Mouse (Mus musculus) neural tube, embryonic 13.5 days (tissue): ENCODE results near the gene Abi1. TPM values are rescaled to one million over a fixed set of nuclear protein-coding genes. Genes with fewer than 3 reads are reported as not detected.
"Not testable (repeated sequence)": the region's sequence is repeated elsewhere in the genome, so short reads cannot be mapped to it uniquely, and the experiment has no call there.

Source experiments
- ATAC-seq: fragments of 200-750 bp; cut with Nextera tagmentation; 2 replicates; pipeline ENCODE4 v1.8.0; 2017; ENCODE audit warnings: low read depth, mild to moderate bottlenecking, moderate TSS enrichment, moderate library complexity
- H3K27ac ChIP-seq: fragments of 300-500 bp; sonication (generic); replicated peaks from 2 replicates; pipeline ENCODE4 v1.5.1; 2015; ENCODE audit warnings: moderate library complexity, mild to moderate bottlenecking, inconsistent platforms
- H3K27me3 ChIP-seq: fragments of 300-500 bp; sonication (generic); 2 replicates; pipeline ENCODE4 v1.6.1; 2015; ENCODE audit warnings: mild to moderate bottlenecking, inconsistent platforms
- H3K36me3 ChIP-seq: fragments of 300-500 bp; sonication (generic); 2 replicates; pipeline ENCODE4 v1.6.1; 2015; ENCODE audit warnings: mild to moderate bottlenecking, inconsistent platforms
- H3K4me1 ChIP-seq: fragments of 300-500 bp; sonication (generic); replicated peaks from 2 replicates; pipeline ENCODE4 v1.6.1; 2015; ENCODE audit warnings: inconsistent platforms
- H3K4me2 ChIP-seq: fragments of 300-500 bp; sonication (generic); 2 replicates; pipeline ENCODE4 v1.6.1; 2015; ENCODE audit warnings: inconsistent platforms, mild to moderate bottlenecking, moderate library complexity
- H3K4me3 ChIP-seq: fragments of 300-500 bp; sonication (generic); 2 replicates; pipeline ENCODE4 v1.5.1; 2015; ENCODE audit warnings: mild to moderate bottlenecking, inconsistent platforms
- H3K9ac ChIP-seq: fragments of 300-500 bp; sonication (generic); 2 replicates; pipeline ENCODE4 v1.6.1; 2015; ENCODE audit warnings: moderate library complexity, mild to moderate bottlenecking, inconsistent platforms
- H3K9me3 ChIP-seq: fragments of 300-500 bp; sonication (generic); 2 replicates; pipeline ENCODE4 v1.6.1; 2016; ENCODE audit warnings: inconsistent platforms
- WGBS: fragments of 180-500 bp; shearing (Covaris S2); methylation state at CpG from one replicate; pipeline ENCODE4 v1.1.7; 2015; 5-methylcytosine and 5-hydroxymethylcytosine counted together
- polyA plus RNA-seq: library from polyadenylated mRNA; unstranded; fragments of >200 nt; fragmentation: Nextera tagmentation; extraction: Ambion mirVana; gene quantifications from 2 replicates; pipeline ENCODE4 v1.2.1, GENCODE M21; 2015

Abi1 gene
- polyA plus RNA-seq, 1 experiment from 2014 or later, result 53.8 TPM

DNA sequence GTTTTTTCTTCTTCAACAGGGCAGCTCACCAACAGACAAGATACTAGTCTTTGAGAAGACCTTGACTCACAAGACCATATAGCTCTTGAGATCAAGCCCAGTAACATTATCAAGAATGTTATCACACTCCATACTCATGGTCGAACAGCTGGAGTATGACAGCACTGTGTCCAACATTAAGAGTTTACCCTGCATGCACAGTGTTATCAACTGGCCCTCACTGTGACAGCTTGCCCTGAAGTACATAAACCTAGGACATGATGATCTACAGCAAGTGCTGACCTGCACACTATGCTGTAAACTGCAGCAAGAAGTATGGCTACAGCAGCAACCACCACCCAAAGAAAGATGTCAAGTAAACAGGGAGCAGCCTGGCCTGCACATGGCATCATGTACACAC, 13.7 kb downstream of the Abi1 start:
- ATAC-seq, result no peak
- H3K27ac ChIP-seq, result no peak overlapping the region
- no peak overlapping the region for H3K9ac ChIP-seq
- H3K4me2 ChIP-seq, result no peak overlapping the region
- H3K4me1 ChIP-seq, result 0 out of 2 replicates have a peak, but pooled peaks cover 7% of the 10 kb centered on the region
- WGBS, result 97% methylated on average over 1 of the region's 1 CpGs
- no peaks in the 10 kb centered on the region for H3K36me3 ChIP-seq
- H3K4me3 ChIP-seq, result no peak overlapping the region
- no peaks in the 10 kb centered on the region for H3K27me3 ChIP-seq
- 0 out of 2 replicates have a peak, but pooled peaks cover 4% of the 10 kb centered on the region for H3K9me3 ChIP-seq

DNA sequence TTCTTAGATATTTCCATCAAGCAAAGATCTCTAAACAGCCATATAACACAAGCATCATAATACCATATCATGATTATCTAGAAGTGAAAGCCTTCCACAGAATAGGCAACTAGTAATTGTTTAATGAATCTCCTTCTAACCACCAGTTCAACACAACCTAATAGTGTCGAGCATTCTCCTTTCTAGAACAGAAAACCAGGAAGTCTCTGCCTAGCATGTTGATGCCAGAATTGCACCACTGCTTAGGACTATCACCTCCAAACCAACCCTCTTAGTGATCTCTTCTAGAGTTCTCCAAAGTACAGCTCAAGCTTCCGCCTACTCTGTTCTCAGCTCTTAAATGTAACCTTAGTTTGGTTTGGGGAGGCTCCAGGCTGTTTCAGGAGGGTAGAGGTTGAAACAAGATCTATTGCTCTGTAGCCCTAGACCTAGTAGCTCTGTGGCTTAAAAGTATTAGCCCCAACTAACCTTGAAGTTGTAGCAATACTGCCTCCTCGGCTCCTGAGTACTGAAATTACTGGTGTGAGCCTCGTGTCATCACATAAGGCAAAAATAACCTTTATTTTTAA, 16.2 kb downstream of the Abi1 start:
- H3K27me3 ChIP-seq, result no peaks in the 10 kb centered on the region
- H3K27ac ChIP-seq, result no peak overlapping the region
- H3K4me1 ChIP-seq, result 0 out of 2 replicates have a peak, but pooled peaks cover 7% of the 10 kb centered on the region
- no peak for ATAC-seq
- no peak overlapping the region for H3K4me3 ChIP-seq
- H3K36me3 ChIP-seq, result no peaks in the 10 kb centered on the region
- H3K9me3 ChIP-seq, result no peaks in the 10 kb centered on the region
- no peak overlapping the region for H3K4me2 ChIP-seq
- no peak overlapping the region for H3K9ac ChIP-seq
- 92% methylated on average over 4 of the region's 4 CpGs for WGBS

DNA sequence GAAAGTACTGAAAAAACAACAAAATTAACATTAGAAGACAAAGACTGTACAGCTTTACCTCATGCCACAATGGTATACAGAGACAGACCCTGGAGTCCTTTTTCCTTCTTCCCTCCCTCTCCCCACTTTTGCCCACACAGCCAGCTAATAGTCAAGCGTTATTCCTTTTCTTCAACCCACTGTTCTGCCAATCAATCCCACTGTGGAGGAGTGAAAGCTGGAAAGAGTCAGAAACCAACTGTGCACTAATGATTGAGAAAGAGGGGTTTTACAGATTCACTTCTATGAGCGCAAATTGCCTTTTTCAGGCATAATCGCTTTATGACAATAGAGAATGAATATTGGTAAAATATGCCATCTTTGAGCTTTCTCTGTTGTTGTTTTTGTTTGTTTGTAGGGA, 17.0 kb downstream of the Abi1 start:
- no peak overlapping the region for H3K9ac ChIP-seq
- no peaks in the 10 kb centered on the region for H3K9me3 ChIP-seq
- H3K27ac ChIP-seq, result no peak overlapping the region
- no peak overlapping the region for H3K4me2 ChIP-seq
- 0 out of 2 replicates have a peak, but pooled peaks cover 7% of the 10 kb centered on the region for H3K4me1 ChIP-seq
- H3K36me3 ChIP-seq, result no peaks in the 10 kb centered on the region
- ATAC-seq, result no peak
- H3K27me3 ChIP-seq, result no peaks in the 10 kb centered on the region
- no peak overlapping the region for H3K4me3 ChIP-seq
- 91% methylated on average over 3 of the region's 3 CpGs for WGBS

DNA sequence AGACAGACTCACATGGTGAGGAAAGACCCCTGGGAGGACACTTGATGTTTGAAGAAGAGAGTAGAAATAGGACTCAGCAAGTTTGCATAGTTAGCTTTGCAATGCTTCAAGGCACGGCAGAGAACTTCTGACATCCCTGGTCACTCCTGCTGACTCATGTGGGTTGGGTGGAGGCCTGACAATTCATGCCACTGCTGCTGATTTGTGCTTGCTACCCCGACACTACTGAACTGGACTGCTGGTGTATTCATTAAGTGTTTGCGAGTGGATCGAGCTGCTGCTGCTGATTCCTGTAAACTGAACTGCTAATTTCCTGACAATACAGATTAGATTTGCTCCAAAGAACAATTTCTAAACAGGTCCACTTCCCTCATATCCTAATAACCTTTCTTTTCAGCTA, 18.3 kb downstream of the Abi1 start:
- 0 out of 2 replicates have a peak, but pooled peaks cover 7% of the 10 kb centered on the region for H3K4me1 ChIP-seq
- no peak overlapping the region for H3K9ac ChIP-seq
- no peaks in the 10 kb centered on the region for H3K27me3 ChIP-seq
- 50% methylated on average over 4 of the region's 4 CpGs for WGBS
- no peak overlapping the region for H3K27ac ChIP-seq
- no peak overlapping the region for H3K4me2 ChIP-seq
- H3K36me3 ChIP-seq, result no peaks in the 10 kb centered on the region
- no peak overlapping the region for H3K4me3 ChIP-seq
- H3K9me3 ChIP-seq, result no peaks in the 10 kb centered on the region
- ATAC-seq, result no peak

GRCm38 (mm10) chr2:23021320-23021719, 18.7 kb downstream of the Abi1 start:
- H3K9me3 ChIP-seq, result no peaks in the 10 kb centered on the region
- ATAC-seq, result no peak
- H3K4me3 ChIP-seq, result no peak overlapping the region
- H3K27me3 ChIP-seq, result no peaks in the 10 kb centered on the region
- H3K4me2 ChIP-seq, result no peak overlapping the region
- H3K27ac ChIP-seq, result no peak overlapping the region
- H3K4me1 ChIP-seq, result 0 out of 2 replicates have a peak, but pooled peaks cover 7% of the 10 kb centered on the region
- H3K36me3 ChIP-seq, result no peaks in the 10 kb centered on the region
- H3K9ac ChIP-seq, result no peak overlapping the region
- 92% methylated on average over 4 of the region's 4 CpGs for WGBS

- Histone ChIP-seq H3K4me3 (no peak overlapping the region), H3K9ac (no peak overlapping the region), H3K9me3 (no peaks in the 10 kb centered on the region), H3K27me3 (no peaks in the 10 kb centered on the region), H3K4me2 (no peak overlapping the region), H3K27ac (no peak overlapping the region), H3K4me1 (peaks cover 20% of the 10 kb centered on the region; the same call in 1 of the 2 replicates), H3K36me3 (no peaks in the 10 kb centered on the region)
- WGBS, result 97% methylated on average over 2 of the region's 2 CpGs
- ATAC-seq, result no peak
Observed at GRCm38 (mm10) chr2:23019170-23019569, 20.9 kb downstream of the Abi1 start.

GRCm38 (mm10) chr2:23016121-23016520, 23.9 kb downstream of the Abi1 start:
- ATAC-seq, result 0 out of 2 replicates have a peak, but pooled peaks have one; percentile 15
- H3K4me2 ChIP-seq, result no peak overlapping the region
- no peaks in the 10 kb centered on the region for H3K9me3 ChIP-seq
- H3K27me3 ChIP-seq, result no peaks in the 10 kb centered on the region
- H3K9ac ChIP-seq, result no peak overlapping the region
- H3K36me3 ChIP-seq, result no peaks in the 10 kb centered on the region
- H3K4me1 ChIP-seq, result peaks cover 13% of the 10 kb centered on the region; the same call in 1 of the 2 replicates
- no peak overlapping the region for H3K4me3 ChIP-seq
- WGBS, result 83% methylated on average over 3 of the region's 3 CpGs
- no peak overlapping the region for H3K27ac ChIP-seq

DNA sequence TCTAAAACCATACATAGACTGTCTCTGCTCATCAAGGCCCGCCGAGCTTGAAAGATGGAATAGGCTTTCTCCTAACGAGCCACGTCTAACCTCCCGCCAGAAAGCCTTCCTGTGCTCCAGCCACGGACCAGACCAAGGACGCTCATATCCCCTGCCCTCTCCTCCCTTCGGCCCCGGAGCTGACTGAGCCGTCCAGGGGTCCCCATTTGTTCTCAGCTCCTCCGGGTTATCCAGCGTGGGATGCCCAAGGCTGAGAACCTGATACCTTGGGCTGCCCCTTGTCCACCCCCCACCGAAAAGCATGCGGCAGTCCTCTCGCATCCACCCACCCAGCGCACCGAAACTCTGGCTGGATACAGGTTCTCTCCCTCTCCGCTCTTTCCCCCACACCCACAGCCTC, 24.7 kb downstream of the Abi1 start:
- WGBS, result 55% methylated on average over 18 of the region's 18 CpGs
- Histone ChIP-seq H3K27ac (no peak overlapping the region), H3K27me3 (no peaks in the 10 kb centered on the region), H3K9me3 (no peaks in the 10 kb centered on the region), H3K4me3 (no peak overlapping the region), H3K36me3 (no peaks in the 10 kb centered on the region), H3K4me2 (no peak overlapping the region), H3K4me1 (peaks cover 13% of the 10 kb centered on the region; the same call in 1 of the 2 replicates), H3K9ac (no peak overlapping the region)
- no peak for ATAC-seq

DNA sequence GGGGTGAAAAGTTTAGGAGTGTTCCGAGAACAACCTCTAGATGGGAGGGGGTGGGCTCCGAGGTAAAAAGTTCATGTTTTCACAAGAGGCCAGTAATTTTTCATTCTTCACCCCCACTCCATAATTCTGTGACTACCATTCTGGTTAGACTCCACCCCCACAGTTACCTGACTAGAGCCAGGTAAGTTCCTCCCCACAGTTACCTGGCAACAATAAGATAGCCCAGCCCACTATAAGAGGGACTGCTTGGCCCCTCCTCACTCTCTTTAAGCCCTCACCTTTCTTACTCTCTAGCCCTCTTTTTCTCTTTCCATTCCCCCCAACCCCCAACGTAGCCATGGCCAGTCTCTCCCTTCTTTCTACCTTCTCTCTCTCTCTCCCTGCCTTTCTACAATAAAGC, 25.1 kb downstream of the Abi1 start:
- H3K4me3 ChIP-seq, H3K27me3 ChIP-seq, H3K9me3 ChIP-seq, H3K4me2 ChIP-seq, H3K27ac ChIP-seq, H3K9ac ChIP-seq, H3K36me3 ChIP-seq: not testable (repeated sequence)
- H3K4me1 ChIP-seq, result peaks cover 13% of the 10 kb centered on the region; the same call in 1 of the 2 replicates
- WGBS, result 74% methylated on average over 2 of the region's 3 CpGs
- peak; percentile 40; the same call in 1 of the 2 replicates for ATAC-seq

GRCm38 (mm10) chr2:23008256-23008655, 31.8 kb downstream of the Abi1 start:
- 95% methylated on average over 1 of the region's 1 CpGs for WGBS
- no peaks in the 10 kb centered on the region for H3K27me3 ChIP-seq
- no peak overlapping the region for H3K27ac ChIP-seq
- H3K4me2 ChIP-seq, result no peak overlapping the region
- H3K4me3 ChIP-seq, result no peak overlapping the region
- ATAC-seq, result no peak
- no peak overlapping the region for H3K9ac ChIP-seq
- no peaks in the 10 kb centered on the region for H3K4me1 ChIP-seq
- peaks cover 13% of the 10 kb centered on the region for H3K36me3 ChIP-seq
- no peaks in the 10 kb centered on the region for H3K9me3 ChIP-seq

DNA sequence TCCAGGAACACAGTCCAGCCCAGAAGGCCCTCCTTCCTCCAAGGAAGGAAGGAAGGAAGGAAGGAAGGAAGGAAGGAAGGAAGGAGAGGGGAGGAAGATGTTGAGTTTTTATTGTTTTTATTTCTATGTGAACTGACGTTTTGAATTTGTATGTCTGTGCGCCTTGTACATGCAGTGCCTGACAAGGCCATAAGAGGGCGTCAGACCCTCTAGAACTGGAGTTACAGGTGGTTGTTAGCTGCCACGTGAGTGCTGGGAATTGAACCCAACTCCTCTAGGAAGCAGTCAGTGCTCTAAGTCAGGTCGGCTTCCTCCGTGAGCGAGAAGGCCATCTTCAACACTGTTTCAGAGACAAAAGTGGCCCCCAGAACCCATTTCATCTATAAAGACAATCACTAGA, 32.5 kb downstream of the Abi1 start:
- H3K27ac ChIP-seq, result no peak overlapping the region
- WGBS, result 90% methylated on average over 7 of the region's 7 CpGs
- no peaks in the 10 kb centered on the region for H3K27me3 ChIP-seq
- H3K4me3 ChIP-seq, result no peak overlapping the region
- ATAC-seq, result no peak
- H3K36me3 ChIP-seq, result peaks cover 13% of the 10 kb centered on the region
- 0 out of 2 replicates have a peak, but pooled peaks cover 3% of the 10 kb centered on the region for H3K4me1 ChIP-seq
- H3K4me2 ChIP-seq, result no peak overlapping the region
- H3K9me3 ChIP-seq, result no peaks in the 10 kb centered on the region
- no peak overlapping the region for H3K9ac ChIP-seq

DNA sequence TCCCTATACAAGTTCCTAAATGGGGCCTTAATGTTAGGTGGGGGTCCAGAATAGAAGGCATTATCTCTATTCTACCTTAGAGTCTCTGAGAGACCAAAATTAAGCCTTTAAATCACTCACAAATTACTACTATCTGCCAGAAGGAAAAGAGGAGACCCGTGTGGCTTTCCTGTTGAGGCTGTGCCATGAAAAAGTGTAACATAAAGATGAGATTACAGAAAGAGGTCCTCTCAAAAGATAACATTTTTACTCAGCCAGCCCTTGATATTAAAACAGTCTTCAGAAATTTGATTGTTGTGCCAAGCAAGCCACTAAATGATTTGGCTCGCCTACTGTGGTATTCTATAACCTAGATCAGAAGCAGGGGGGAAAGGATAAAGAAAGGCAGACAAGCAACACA, 32.9 kb downstream of the Abi1 start:
- no peak overlapping the region for H3K27ac ChIP-seq
- H3K4me3 ChIP-seq, result no peak overlapping the region
- H3K27me3 ChIP-seq, result no peaks in the 10 kb centered on the region
- 83% methylated on average over 2 of the region's 2 CpGs for WGBS
- H3K9me3 ChIP-seq, result no peaks in the 10 kb centered on the region
- H3K36me3 ChIP-seq, result peaks cover 13% of the 10 kb centered on the region
- ATAC-seq, result no peak
- 0 out of 2 replicates have a peak, but pooled peaks cover 3% of the 10 kb centered on the region for H3K4me1 ChIP-seq
- H3K9ac ChIP-seq, result no peak overlapping the region
- no peak overlapping the region for H3K4me2 ChIP-seq

- no peak overlapping the region for H3K27ac ChIP-seq
- H3K27me3 ChIP-seq, result no peaks in the 10 kb centered on the region
- no peaks in the 10 kb centered on the region for H3K9me3 ChIP-seq
- no peak overlapping the region for H3K4me3 ChIP-seq
- peaks cover 13% of the 10 kb centered on the region for H3K36me3 ChIP-seq
- 71% methylated on average over 6 of the region's 6 CpGs for WGBS
- ATAC-seq, result no peak
- H3K4me1 ChIP-seq, result 0 out of 2 replicates have a peak, but pooled peaks cover 3% of the 10 kb centered on the region
- no peak overlapping the region for H3K4me2 ChIP-seq
- H3K9ac ChIP-seq, result no peak overlapping the region
Observed at GRCm38 (mm10) chr2:23006219-23006618, 33.8 kb downstream of the Abi1 start.
